Mouse (Mus musculus) liver, postnatal 0 days (tissue): ENCODE measurements around the gene Aida.

Experiments used
- CTCF ChIP-seq: sonication (generic); IDR thresholded peaks from 2 replicates; pipeline ENCODE4 v1.5.1; 2016; ENCODE audit warnings: antibody characterized with exemption, low read depth
- EP300 ChIP-seq: IDR thresholded peaks from 2 replicates; pipeline ENCODE4 v1.6.1; 2016; ENCODE audit warnings: antibody characterized with exemption, low read depth, mild to moderate bottlenecking

- TF ChIP-seq CTCF (no peak), EP300 (0 out of 2 replicates have a peak, but pooled peaks have one; percentile 35)
Observed at GRCm38 (mm10) chr1:183362301-183362700, 65.9 kb downstream of the Aida start.
